Mouse (Mus musculus) thymus, postnatal 14 days (tissue): ENCODE results near the gene Dpp7.

Experiments
- DNase-seq: peaks from one replicate; pipeline ENCODE4 v3.0.0; 2021

The Dpp7 gene

DNA sequence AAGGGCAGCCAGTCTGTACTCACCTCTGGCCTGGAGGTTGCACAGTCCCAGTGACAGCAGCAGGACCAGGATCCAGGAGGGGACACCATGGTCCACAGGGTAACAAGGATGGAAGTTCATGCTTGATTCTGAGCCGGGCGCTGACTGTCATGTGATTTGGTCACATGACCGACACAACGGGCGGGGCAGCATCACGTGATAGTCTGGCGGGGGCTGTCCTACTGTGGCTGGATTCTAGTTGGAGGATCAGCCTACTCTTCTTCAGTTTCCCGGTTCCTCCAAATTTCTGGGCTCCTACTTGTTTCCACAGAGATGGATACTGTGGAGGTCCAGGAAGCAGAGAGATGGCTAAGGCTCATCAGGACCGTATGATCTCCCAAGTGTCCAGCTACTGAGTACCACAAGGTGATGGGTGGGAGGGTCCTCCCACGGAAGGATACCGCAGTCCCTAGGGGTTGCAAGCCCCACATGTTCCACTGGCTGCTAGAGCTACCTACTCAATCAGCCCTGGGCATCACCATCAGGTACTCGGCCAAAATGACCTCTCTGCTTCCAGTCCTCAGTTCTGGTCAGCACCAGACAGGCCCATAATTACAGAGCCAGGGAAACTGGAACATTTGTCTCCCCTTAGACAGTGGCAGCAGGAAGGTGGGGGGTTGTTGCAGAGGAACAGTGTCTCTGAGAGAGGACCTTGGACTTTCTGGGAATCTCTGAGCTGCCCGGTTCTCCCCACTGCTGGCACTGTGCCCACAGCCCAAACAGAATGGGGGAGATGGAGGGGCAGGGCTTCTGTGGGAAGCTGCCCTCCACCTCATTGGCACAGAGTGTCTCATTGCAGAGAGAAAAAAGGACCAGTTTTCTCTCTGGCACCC, at the start of gene Dpp7:
Gene Dpp7, minus strand, starts transcription at position 152 of the 872 bp plus-strand sequence.
- peak; percentile 73 for DNase-seq

DNA sequence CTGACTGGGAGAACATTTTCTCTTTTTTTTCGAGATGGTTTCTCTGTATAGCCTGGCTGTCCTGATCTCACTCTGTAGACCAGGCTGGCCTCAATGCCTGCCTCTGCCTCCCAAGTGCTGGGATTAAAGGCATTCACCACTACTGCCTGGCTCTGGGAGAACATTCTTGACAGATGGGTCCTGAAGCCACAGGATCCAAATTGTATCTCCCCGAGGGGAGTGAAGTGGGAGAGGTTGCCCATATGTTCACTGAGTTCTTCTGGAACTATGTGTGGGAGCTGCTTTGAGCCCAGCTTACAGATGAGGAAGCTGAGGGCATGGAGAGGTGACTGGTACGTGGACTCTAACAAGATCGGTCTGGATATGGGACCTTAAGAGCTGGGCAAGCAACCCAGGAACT, 47.8 kb upstream of the Dpp7 start:
- no peak for DNase-seq

DNA sequence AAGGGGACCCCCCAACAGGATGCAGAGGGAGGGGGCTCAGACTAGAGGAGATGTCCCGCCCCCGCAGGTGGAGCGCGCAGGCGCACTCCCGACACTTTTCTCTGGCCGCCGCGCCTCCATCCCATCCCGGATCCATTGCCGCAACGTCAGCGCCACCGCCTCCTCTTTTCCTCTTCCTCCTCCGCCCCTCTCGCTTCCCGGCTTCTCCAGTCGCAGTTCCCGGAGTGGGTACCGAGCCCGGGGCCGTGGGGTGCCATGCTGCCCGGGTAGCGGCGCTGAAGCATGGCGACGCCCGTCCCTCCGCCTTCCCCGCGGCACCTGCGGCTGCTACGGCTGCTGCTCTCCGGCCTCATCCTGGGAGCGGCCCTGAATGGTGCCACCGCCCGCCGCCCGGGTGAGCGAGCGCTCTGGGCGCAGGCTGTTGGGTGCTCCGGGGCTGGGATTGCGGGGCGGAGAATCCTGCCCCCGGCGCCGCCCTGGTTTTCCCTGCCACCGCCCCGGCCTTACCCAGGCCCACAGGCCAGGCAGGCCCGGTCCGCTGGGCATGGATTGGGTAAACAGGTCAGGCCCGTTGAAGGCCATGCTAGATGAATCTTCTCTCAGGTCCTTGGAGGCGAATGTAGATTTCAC, 46.9 kb upstream of the Dpp7 start:
- DNase-seq: peak; percentile 55

DNA sequence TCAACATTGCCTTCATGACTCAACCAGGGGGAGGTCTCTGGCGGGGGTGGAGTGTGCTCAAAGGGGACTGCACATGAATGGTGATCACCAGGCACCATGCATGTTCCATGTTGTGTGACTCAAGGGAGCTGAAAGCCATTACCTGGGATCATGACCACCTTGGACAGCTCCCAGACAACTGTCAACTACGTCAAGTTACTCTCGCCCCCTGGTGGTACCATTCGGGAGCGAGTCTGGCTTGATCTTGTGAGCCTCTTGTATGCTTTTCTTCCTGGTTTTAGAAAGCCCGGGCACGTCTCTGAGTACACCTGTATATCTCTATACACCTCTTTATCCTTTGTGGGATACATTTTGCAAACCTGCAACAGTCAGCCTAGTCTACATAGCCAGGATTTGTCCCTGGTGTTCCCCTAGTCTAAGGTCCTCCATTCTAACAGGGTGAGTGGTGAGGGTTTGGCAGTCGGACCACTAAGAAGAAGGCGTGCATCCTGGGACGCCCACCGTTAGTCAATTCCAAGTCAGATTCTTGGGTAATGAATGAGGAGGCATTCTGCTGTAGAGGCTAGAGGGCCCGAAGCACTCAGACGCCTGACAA, 46.3 kb upstream of the Dpp7 start:
- DNase-seq: peak; percentile 89

DNA sequence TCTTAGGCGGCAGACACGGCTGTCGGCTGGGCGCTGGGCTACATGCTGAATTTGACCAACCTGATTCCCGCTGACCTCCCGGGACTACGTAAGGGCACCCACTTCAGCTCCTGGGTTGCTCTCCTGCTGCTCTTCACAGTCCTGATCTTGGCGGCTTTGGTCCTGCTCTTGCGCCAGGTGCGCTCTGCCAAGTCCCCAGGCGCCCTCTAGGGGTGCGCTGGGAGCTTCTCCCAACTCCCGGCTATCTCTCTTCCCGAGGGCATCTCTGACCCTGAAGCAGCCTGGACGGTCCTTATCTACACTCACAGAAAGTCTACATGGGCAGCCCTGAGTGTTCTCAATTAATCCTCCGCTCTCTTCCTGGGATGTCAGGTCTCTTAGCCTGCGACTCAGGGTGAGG, 44.6 kb upstream of the Dpp7 start:
- peak; percentile 53 for DNase-seq

DNA sequence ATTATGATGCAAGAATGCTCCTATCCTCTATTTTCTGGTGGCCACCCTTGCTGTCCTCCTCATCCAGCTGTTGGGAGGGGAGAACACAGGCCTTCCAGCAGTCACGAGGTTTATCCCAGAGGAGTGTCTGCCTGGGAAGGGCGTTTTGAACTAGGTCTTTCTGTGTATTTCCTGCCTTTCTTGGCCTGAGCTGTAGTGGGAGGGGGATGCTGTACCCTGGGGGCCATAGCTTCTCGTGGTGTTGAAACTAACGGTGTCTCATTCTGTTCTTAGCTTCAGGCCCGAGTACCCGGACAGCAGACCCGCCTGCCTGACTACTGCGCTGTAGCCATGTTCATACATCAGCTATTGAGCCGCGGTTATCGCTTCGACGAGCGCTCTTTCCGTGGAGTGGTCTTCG, 44.1 kb upstream of the Dpp7 start:
- no peak for DNase-seq

DNA sequence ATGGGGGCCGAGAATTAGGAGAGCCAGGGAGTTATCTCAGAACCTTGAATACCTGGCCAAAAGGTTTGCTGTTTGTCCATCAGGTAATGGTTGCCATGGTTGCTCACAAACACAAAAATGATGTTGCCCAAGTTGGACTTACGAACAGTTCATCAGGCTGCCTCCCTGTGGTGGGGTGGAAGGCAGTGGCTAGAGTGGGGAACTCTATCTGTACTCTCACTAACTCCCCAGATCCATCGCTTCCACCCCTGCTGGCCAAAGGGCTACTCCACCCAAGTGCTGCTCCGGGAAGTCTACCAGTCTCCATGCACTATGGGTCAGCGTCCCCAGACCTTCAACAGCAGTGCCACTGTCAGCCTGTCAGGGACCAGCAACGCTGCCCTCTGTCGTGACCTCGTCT, 42.9 kb upstream of the Dpp7 start, which contains the start of gene Npdc1:
Gene Npdc1, plus strand, starts transcription at position 301 of the 400 bp plus-strand sequence.
- no peak for DNase-seq

DNA sequence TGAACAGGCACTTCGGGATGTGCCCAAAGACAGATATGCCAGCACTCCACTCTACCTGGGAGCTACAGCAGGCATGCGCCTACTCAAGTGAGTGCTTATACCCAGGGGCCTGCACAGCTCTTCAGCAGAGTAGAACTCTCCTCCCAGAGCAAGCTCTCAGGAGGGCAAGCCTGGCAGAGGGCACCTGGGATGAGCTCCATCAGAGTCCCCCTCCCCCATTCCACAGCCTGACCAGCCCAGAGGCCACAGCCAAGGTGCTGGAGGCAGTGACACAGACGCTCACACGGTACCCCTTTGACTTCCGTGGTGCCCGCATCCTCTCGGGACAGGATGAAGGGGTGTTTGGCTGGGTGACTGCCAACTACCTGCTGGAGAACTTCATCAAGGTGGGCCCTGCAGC, 41.9 kb upstream of the Dpp7 start:
- DNase-seq: no peak

DNA sequence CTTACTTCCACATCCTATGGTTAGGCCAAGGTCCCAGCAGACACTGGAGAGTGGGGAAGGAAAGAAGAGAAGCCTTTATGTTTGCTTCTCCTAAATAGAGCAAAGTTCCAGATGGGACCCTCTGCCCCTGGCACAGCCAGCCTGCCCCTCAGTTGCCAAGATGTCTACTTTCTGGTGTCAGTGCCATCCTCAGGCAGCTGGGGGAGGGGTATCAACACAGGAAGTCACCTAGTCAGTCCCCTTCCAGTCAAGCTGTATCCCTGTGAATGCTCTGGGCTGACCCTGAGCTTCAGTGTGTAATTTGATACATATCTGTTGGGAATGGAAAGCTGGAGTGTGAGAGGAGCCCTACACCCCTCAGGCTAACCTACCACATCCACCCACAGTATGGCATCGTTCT, 40.9 kb upstream of the Dpp7 start:
- no peak for DNase-seq

DNA sequence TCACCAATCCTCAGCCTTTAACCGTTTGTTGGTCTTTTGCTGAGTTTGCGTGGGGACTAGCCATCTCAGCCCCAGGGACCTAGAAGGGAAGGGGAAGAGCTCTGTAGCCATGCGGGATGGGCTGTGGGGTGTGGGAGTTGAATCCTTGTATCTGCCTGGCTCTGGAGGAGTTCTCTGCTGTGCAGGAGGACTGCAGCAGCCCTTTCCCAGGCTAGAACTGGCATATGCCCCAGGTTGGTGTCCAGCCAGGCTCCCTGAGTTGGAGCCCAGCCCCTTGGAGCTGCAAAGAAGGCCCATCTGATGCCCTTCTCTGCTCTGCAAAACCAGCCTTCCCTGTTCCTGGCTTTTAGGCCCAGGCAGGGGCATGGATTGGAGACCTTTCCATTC, 40.4 kb upstream of the Dpp7 start:
- no peak for DNase-seq

DNA sequence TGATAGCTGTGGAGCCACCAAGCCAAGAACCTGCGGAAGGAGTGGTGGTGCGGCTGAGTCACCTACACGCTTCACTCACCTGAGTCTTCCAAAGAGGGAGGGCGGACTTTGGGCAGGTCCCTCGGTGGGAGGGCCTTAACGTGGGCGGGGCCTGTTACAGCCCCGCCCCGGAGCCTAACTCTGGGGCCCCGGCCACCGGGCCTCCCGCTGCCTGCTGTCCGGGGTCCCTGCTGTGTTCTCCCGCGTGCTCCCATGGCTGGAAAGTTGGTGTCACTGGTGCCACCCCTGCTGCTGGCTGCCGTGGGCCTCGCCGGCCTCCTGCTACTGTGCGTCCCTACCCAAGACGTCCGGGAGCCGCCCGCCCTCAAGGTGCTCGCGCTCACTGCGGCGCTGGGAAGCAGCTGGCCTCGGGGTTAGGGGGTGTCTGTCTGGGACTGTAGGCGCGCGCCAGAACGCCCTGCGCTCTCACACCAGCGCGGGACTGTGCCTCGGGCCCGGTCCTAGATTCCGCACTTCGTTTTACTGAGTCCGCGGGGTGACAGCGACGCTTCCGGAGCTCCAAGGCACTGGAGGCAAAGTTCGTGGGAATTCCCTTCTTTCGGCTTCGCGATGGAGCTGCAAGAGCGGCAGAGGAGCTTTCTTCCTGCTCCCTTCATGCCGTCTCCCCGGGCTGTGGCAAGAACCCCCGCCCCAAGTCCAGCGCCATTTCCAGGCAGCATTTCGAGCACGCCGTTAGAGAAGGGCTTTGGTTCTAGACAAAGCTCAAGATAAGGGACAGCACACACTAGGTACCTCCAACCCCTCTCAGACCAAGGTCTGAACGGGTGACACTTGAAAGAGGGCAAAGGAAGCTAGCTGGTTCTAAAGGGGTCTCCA, 39.8 kb upstream of the Dpp7 start, which contains the start of gene Entpd2:
Gene Entpd2, plus strand, starts transcription at position 154 of the 876 bp plus-strand sequence.
- peak; percentile 17 for DNase-seq

DNA sequence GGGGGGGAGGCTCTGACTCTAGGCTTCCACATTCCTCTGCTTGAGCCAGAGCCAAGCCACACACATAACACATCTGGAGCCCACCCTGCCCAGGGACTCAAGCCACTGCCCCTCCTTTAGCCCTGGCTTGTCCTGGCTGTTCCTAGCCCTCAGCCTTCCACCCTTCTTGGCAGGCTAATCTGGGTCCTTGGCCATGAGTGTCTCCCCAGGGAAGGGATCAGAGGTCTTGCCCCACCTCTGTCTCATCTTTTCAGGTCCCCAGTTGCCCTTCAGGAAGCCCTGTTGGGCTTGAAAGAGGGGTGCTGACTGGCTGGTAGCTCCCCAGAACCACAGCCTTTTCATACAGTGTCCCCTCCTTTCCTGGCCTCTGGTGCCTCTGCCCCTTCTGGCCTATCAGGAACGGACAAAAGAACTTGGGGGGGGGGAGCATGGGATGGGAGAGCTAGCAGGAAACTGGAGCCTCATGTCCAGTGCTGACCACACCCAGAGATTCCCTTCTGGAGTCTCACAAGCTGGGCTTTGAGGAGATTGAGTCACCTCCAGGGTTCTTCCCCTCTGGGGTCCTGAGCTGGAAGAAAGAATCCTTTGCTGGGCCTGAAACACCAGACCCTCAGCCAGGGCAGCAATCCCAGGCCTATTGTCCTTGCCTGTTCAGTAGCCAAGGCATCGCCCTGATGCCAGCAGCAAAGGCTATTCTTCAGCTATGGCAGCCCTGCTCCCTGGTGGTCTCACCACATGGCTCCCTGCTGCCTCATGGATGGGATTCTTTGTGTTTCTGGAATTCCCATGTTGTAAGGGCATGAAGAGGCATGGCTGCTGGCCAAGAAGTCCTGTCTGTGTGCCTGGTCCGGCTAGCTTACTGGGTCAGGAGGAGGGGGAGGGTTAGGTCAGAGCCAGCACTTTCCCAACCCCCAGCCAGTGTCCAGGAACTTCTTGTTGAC, 38.4 kb upstream of the Dpp7 start:
- DNase-seq: no peak

DNA sequence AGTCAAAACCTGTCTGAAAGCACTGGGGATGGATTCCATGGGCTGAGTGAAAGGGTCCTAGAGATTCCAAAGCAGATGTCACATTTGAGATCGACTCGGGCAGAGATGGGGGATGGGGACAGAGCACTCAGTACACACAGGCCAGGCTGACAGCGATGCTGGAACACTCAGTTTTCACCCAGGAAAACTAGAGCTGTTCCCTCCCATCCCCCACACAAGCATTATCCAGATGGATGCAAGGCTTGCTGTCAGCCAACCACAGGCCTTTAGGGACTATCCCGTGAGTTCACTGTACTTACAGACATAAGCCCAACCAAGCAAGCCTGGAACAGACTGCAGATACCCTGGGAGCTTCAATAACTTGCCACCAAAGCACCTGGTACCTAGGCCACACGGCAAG, 35.1 kb upstream of the Dpp7 start:
- no peak for DNase-seq

DNA sequence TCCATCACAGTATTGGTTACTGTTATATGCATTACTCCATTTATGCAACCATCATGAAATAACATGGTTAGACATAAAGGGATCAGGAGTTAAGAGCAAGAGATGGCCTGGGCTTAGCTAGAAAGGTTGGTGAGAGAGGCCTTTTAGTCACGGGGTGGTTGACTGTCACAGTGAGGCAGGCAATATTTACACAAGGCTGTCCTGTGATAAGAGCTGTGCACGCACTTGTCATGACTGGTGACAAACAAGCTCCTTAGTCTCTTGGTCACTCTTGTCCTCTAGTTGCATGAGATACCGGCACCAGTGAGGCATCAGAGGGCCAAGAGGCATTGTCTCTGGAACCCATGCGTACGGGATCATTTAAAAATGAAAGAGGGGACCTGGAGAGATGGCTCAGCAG, 28.3 kb upstream of the Dpp7 start:
- no peak for DNase-seq

DNA sequence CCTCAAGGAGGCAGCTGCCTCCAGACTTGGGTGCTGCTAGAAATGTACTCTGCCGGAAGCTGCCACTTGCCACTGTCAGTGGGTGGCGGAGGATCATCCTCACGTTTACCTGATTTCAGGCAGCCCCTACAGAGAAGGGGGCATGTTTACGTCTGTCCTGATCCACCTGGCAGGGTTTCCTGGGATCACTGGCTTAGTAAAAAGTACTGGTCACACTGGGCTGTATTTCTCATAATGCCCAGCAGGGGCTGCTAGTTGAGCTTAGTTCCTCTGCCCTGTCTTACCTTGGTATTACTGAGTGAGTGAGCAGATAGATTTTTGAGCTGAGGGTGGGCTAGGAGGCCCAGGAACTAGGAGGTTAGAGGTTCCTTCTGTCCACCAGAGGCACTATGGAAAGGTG, 20.4 kb upstream of the Dpp7 start:
- DNase-seq: peak; percentile 34

DNA sequence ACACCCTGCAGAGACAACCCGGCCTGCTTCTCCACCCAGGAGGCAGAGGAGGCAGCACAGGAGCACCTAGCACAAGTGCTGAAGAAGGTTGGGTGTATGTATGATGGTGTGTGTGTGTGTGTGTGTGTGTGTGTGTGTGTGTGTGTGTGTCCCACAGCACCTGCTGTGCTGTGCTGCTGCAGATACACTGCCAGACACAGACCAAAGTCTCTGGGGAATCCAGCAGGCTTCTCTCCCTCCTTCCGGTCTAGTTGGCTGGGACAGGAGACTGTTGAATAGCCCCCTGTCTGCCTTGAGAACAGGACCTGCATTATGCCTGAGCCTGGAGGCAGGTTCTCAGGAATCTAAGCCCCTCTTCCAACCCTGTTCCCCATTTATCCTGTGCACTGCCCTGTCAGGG, 17.3 kb upstream of the Dpp7 start:
- DNase-seq: no peak

DNA sequence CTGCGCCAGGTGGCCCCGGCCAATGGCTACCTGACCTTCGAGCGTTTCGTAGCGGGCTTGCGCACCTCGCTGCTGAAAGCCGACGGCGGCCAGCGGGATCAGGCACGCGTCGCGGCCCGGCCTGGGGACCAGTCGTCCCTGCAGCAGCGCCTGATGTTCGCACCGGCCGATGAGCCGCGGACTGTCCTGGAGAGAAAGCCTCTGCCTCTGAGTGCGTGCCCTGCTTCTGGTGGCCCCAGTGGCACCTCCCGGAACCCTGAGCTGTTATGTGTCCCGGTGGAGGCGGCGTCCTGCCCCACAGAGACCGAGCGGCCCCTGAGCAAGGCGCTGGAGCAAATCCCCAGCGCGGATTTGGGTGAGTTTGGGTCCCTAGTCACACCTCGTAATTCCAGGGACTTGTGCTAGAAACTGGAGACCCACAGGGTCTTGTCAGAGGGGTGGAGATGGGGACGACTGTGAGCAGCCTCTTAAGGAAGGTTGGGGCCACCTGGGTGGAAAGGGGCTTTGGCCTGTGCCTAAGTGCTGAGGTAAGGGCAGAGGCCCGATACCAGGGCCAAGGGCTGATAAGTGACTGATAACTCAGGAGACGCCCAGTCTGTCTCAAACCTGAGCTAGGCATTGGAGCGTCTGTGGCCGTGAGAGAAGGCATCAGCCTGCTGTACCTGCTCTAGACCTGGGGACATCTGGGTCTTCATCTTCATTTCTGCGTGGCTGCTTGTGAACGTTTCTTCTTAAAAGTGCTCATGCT, 16.7 kb upstream of the Dpp7 start:
- no peak for DNase-seq

DNA sequence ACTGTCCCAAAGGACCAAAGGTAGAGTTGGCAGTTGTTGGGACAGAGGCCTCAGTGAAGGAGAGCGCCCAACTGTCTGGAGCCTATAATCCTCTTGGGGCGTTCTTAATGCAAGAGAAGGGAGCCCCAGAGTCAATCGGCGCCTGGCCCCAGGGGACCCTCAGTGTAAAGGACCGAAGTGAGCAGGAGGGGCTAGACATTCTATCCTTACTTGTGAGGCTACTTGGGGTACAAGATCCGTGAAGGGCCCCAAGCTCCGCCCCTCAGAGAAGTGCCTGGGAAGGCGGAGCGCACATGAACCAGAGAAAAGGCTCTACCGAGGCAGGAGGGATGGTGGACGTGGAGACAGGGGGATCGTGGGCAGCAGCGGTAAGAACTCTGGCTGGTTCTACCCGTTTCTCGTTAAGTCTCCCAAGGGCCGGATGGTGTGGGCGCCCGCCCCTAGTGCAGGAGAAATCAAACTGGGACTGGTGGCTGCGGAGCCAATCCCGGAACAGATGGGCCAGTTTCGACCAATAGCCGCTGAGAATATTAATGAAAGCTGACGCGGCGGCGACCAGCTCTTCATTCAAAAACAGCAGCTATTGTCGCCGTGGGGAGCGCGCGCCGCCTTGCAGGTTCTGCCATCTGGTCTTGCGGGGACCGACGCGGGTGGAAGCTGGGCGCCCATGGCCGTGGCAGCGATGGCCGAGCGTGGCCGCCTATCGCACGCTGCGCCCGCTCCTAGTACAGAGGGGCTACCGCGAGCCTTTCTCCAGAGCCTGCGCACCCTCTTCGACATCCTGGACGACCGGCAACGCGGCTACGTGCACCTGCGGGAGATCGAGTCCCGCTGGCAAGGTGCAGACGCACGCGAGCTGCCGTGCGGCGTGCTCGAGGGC, 15.8 kb upstream of the Dpp7 start, which contains the start of gene Sapcd2:
Gene Sapcd2, plus strand, starts transcription at position 558 of the 880 bp plus-strand sequence.
- DNase-seq: peak; percentile 81

DNA sequence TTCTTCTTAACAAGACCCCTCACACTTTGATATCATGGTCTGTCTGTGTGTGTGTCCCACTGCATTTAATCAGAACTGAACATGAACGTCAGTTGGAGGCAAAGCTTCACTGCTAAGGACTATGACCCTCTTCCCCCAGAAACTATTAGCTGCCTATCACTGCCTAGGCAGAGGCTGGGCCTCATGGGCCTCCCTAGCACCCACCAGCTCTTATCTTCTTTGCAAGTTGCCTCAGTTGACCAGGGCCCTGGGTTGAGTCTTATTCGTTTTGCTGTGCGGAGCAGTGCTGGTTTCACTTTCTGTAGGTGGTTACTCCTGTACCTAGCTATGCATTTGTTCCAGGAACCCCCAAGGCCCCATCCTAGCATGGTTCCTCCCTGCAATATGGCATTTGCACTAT, 13.8 kb upstream of the Dpp7 start:
- DNase-seq: no peak
